Mouse (Mus musculus): ENCODE measurements around the gene Chrm4.

The Chrm4 gene

GRCm38 (mm10) chr2:91922586-91923414 lies 4.2 kb upstream of the Chrm4 start:
- DNase-seq (ENCODE audit: low spot score) = no peak

- DNase-seq (ENCODE audit: low spot score) = no peak
Observed at GRCm38 (mm10) chr2:91923415-91924337, 3.4 kb upstream of the Chrm4 start.

- no peak for DNase-seq (ENCODE audit: low spot score)
Observed at GRCm38 (mm10) chr2:91924726-91925125, 2.3 kb upstream of the Chrm4 start.

- DNase-seq (ENCODE audit: low spot score) = no peak
Observed at GRCm38 (mm10) chr2:91925442-91925841, 1.6 kb upstream of the Chrm4 start.

- DNase-seq (ENCODE audit: low spot score) = no peak
Observed at GRCm38 (mm10) chr2:91927826-91928533, 931 bp downstream of the Chrm4 start.

- DNase-seq (ENCODE audit: low spot score) = no peak
Observed at GRCm38 (mm10) chr2:91928534-91929350, 1.7 kb downstream of the Chrm4 start.

GRCm38 (mm10) chr2:91929455-91929854 lies 2.4 kb downstream of the Chrm4 start:
- no peak for DNase-seq (ENCODE audit: low spot score)

- DNase-seq (ENCODE audit: low spot score) = no peak
Observed at GRCm38 (mm10) chr2:91929936-91930335, 2.9 kb downstream of the Chrm4 start.

GRCm38 (mm10) chr2:91930761-91931291 lies 3.8 kb downstream of the Chrm4 start:
- DNase-seq (ENCODE audit: low spot score) = no peak

- DNase-seq (ENCODE audit: low spot score) = no peak
Observed at GRCm38 (mm10) chr2:91931328-91932159, 4.5 kb downstream of the Chrm4 start.

GRCm38 (mm10) chr2:91932160-91932711 lies 5.2 kb downstream of the Chrm4 start, which contains the start of gene Mdk:
Gene Mdk, minus strand, starts transcription at chr2:91932297.
- no peak for DNase-seq (ENCODE audit: low spot score)

- DNase-seq (ENCODE audit: low spot score) = no peak
Observed at GRCm38 (mm10) chr2:91932737-91933350, 5.8 kb downstream of the Chrm4 start.

- no peak for DNase-seq (ENCODE audit: low spot score)
Observed at GRCm38 (mm10) chr2:91933471-91933870, 6.4 kb downstream of the Chrm4 start.

GRCm38 (mm10) chr2:91934016-91934415 lies 7.0 kb downstream of the Chrm4 start:
- no peak for DNase-seq (ENCODE audit: low spot score)

- no peak for DNase-seq (ENCODE audit: low spot score)
Observed at GRCm38 (mm10) chr2:91934826-91935525, 7.9 kb downstream of the Chrm4 start.

- no peak for DNase-seq (ENCODE audit: low spot score)
Observed at GRCm38 (mm10) chr2:91936154-91936553, 9.1 kb downstream of the Chrm4 start.

- DNase-seq (ENCODE audit: low spot score) = no peak
Observed at GRCm38 (mm10) chr2:91939303-91939935, 12.4 kb downstream of the Chrm4 start.

GRCm38 (mm10) chr2:91942356-91942755 lies 15.3 kb downstream of the Chrm4 start:
- no peak for DNase-seq (ENCODE audit: low spot score)
